Mouse (Mus musculus) hindbrain, embryonic 16.5 days (tissue): ENCODE measurements at regions not wholly inside any gene's neighbourhood (a gene's known extent, or its start where the extent isn't known, plus 50 kb on each side); places are given as distances from the start of the nearest gene placed in this dataset.

Source experiments
- ATAC-seq: fragments of 200-750 bp; cut with Nextera tagmentation; 2 replicates; pipeline ENCODE4 v1.8.0; 2017; ENCODE audit warnings: moderate TSS enrichment, moderate library complexity
- H3K27ac ChIP-seq: fragments of 300-500 bp; sonication (generic); 2 replicates; pipeline ENCODE4 v1.5.1; 2014; ENCODE audit warnings: low read depth, mild to moderate bottlenecking, control low read depth, low read length, moderate library complexity
- H3K27me3 ChIP-seq: fragments of 300-500 bp; sonication (generic); replicated peaks from 2 replicates; pipeline ENCODE4 v1.6.1; 2014; ENCODE audit warnings: low read length; ENCODE audit not compliant: control insufficient read depth, insufficient read depth
- H3K36me3 ChIP-seq: fragments of 300-500 bp; sonication (generic); 2 replicates; pipeline ENCODE4 v1.6.1; 2014; ENCODE audit warnings: mild to moderate bottlenecking, low read length, moderate library complexity, mixed read lengths; ENCODE audit not compliant: control insufficient read depth, insufficient read depth
- H3K4me1 ChIP-seq: fragments of 300-500 bp; sonication (generic); 2 replicates; pipeline ENCODE4 v1.6.1; 2014; ENCODE audit warnings: low read depth, low read length; ENCODE audit not compliant: control insufficient read depth, insufficient read depth
- H3K4me2 ChIP-seq: fragments of 300-500 bp; sonication (generic); 2 replicates; pipeline ENCODE4 v1.6.1; 2014; ENCODE audit warnings: mild to moderate bottlenecking, low read length, control low read depth, moderate library complexity
- H3K4me3 ChIP-seq: fragments of 300-500 bp; sonication (generic); 2 replicates; pipeline ENCODE4 v1.5.1; 2014; ENCODE audit warnings: mild to moderate bottlenecking, low read length, control low read depth, moderate library complexity
- H3K9ac ChIP-seq: fragments of 300-500 bp; sonication (generic); 2 replicates; pipeline ENCODE4 v1.6.1; 2014; ENCODE audit warnings: low read depth, mild to moderate bottlenecking, control low read depth, low read length, moderate library complexity
- H3K9me3 ChIP-seq: fragments of 300-500 bp; sonication (generic); 2 replicates; pipeline ENCODE4 v1.6.1; 2014; ENCODE audit warnings: mild to moderate bottlenecking, low read length, moderate library complexity; ENCODE audit not compliant: control insufficient read depth
- WGBS: fragments of 180-500 bp; shearing (Covaris S2); extraction: QIAGEN DNeasy Blood & Tissue Kit; methylation state at CpG from one replicate; pipeline ENCODE4 v1.1.7; 2014; 5-methylcytosine and 5-hydroxymethylcytosine counted together

DNA sequence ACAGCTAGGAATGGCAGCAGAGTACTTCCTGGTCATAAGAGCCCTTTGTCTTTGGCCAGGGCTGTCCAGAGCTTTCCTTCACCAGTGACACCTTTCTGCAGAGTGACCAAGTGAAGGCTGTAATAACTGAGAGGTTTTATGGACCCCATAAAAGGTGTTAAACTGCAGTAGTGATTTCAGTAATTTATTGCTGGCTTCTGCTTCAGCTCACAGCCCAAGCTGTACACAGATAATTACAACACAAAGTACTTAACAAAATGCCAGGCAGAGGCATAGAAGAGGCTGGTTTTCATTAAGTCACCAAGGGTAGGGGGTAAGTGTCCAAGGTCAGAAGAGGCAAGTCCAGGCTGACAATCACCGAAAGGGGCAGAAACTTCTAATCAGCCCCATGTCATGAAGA is 83.8 kb downstream of the Eif4e start:
- Histone ChIP-seq H3K27me3 (no peaks in the 10 kb centered on the region), H3K4me1 (no peaks in the 10 kb centered on the region), H3K36me3 (no peaks in the 10 kb centered on the region), H3K9ac (no peak overlapping the region), H3K9me3 (no peaks in the 10 kb centered on the region), H3K27ac (no peak overlapping the region), H3K4me2 (no peak overlapping the region), H3K4me3 (no peak overlapping the region)
- ATAC-seq = no peak
- WGBS = 79% methylated on average over 1 of the region's 1 CpGs

DNA sequence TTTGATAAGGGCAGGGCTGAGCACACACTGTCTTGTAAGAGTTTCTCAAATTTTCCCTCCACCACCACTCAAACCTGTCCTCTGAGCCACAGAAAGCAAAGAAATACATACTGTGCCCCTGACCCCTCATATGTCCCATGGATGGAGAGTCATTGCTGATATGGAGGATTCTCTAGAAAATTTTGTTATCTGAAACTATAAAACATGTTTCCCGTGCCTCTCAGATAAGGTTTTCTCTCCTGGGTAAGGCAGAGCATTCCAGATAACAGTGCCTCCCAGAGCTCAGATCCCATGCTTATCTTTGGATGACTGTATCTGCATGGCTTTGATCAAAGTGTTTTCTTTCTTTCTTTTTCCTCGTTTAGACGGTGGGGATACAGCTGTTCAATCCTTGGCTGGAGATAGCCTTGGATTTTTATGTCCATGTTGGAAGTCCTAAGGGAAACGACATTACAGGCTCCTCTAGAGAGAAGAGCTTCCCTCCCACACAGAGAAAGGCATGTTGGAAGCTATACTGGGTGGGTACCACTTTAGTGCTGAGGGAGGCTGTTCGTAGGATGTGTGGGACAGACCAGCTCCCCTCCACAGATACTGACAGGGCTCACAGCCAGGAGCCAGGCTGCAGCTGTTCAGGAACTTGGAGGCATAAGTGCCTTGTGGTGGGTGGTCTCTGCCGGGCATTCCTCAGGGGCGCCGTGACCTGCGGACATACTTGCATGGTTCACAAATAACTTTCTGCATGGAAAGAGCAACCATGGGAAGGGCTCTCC is 87.1 kb downstream of the Eif4e start:
- Histone ChIP-seq H3K4me2 (no peak overlapping the region), H3K27me3 (no peaks in the 10 kb centered on the region), H3K27ac (no peak overlapping the region), H3K36me3 (no peaks in the 10 kb centered on the region), H3K9me3 (no peaks in the 10 kb centered on the region), H3K4me1 (no peaks in the 10 kb centered on the region), H3K9ac (no peak overlapping the region), H3K4me3 (no peak overlapping the region)
- ATAC-seq = no peak
- WGBS = 73% methylated on average over 9 of the region's 9 CpGs

DNA sequence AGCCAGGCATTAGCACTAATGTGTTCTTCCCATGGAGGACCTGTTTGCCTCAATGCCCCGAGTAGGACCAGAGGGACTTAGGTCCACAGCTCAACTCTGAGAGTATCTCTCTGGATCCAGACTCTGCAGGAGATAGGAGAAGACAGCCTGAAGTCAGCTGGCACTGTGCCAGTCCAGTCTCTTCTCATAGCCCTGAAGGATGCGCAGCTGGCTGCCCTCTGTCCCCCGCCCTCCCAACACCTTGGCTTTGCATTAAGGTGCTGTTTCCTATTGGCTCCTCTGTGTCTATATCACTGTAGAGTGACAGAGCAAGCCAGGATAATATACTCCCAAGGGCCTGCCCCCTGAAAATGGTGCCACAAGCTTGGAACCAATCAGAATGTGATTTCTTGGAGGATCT is 87.7 kb downstream of the Eif4e start:
- Histone ChIP-seq H3K27me3 (no peaks in the 10 kb centered on the region), H3K4me3 (no peak overlapping the region), H3K4me1 (no peaks in the 10 kb centered on the region), H3K36me3 (no peaks in the 10 kb centered on the region), H3K9me3 (no peaks in the 10 kb centered on the region), H3K9ac (no peak overlapping the region), H3K4me2 (no peak overlapping the region), H3K27ac (no peak overlapping the region)
- 85% methylated on average over 3 of the region's 3 CpGs for WGBS
- peak; percentile 37; the same call in 1 of the 2 replicates for ATAC-seq

DNA sequence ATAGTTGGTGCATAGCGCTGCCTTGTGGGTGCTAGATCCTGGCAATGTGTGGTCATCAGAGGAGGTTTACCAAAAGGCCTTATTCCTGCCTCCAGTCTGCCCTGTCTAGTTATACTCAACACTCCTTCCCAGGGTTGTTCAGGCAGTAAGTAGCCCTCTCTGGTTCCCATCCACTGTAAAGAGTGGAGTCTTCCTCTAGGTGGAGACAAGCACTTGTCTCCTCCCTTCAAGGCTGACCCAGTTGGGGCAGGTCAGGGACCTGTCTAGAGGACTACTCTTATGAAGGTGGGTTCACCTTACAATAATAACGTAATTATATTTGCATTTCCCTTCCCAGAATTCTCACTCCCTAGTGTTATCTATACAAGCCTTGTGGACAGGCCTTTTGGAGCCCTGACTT is 88.9 kb downstream of the Eif4e start:
- no peak overlapping the region for H3K4me3 ChIP-seq
- H3K9ac ChIP-seq = no peak overlapping the region
- H3K9me3 ChIP-seq = no peaks in the 10 kb centered on the region
- 97% methylated on average over 2 of the region's 2 CpGs for WGBS
- H3K27me3 ChIP-seq = no peaks in the 10 kb centered on the region
- H3K4me2 ChIP-seq = no peak overlapping the region
- H3K27ac ChIP-seq = no peak overlapping the region
- ATAC-seq = no peak
- H3K36me3 ChIP-seq = no peaks in the 10 kb centered on the region
- H3K4me1 ChIP-seq = no peaks in the 10 kb centered on the region

DNA sequence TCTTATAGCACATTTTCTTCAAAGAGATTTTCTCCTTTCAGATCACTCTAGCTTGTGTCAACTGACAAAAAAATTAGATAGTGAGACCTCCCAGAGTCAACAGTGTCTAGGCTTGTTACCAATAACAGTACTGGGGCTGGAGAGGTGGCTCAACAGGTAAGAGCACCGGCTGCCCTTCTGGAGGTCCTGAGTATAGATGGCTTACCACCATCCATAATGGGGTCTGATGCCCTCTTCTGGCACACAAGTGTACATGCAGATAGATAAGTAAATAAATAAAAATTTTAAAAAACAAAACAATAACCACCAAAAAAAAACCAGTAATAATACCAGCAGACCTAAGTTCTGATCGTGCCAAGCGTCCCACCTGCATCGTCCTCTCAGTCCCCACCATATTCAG is 94.3 kb downstream of the Eif4e start:
- Histone ChIP-seq H3K4me2 (no peak overlapping the region), H3K27me3 (no peaks in the 10 kb centered on the region), H3K4me3 (no peak overlapping the region), H3K9me3 (no peaks in the 10 kb centered on the region), H3K4me1 (no peaks in the 10 kb centered on the region), H3K36me3 (no peaks in the 10 kb centered on the region), H3K27ac (no peak overlapping the region), H3K9ac (no peak overlapping the region)
- ATAC-seq = no peak
- 85% methylated on average over 4 of the region's 4 CpGs for WGBS

GRCm38 (mm10) chr3:138624128-138624527 is 98.1 kb downstream of the Eif4e start:
- WGBS = 88% methylated on average over 2 of the region's 2 CpGs
- H3K9me3 ChIP-seq = no peaks in the 10 kb centered on the region
- no peak overlapping the region for H3K4me3 ChIP-seq
- H3K27ac ChIP-seq = no peak overlapping the region
- H3K36me3 ChIP-seq = no peaks in the 10 kb centered on the region
- H3K9ac ChIP-seq = no peak overlapping the region
- no peaks in the 10 kb centered on the region for H3K27me3 ChIP-seq
- ATAC-seq = no peak
- no peak overlapping the region for H3K4me2 ChIP-seq
- no peaks in the 10 kb centered on the region for H3K4me1 ChIP-seq

DNA sequence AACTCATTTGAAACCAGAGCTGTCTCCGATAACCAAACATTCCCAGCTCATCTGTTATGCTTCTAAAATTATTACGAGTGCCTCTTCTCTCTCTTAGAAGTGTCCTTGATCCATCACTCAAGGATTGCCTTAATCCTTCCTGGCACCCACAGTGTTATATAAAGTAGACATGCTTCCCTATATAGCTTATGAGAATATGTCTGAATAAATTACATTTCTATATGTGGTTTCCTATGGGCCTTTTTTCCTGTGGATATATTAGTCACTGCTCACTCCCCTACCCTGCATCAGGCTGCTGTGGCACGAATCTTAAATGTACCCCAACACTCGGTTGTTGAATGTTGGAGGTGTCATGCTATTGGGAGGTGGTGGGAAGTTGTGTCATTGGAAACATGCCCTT is 100.3 kb downstream of the Eif4e start:
- Histone ChIP-seq H3K27me3 (no peaks in the 10 kb centered on the region), H3K4me2 (no peak overlapping the region), H3K4me3 (no peak overlapping the region), H3K27ac (no peak overlapping the region), H3K9ac (no peak overlapping the region), H3K36me3 (no peaks in the 10 kb centered on the region), H3K9me3 (no peaks in the 10 kb centered on the region), H3K4me1 (no peaks in the 10 kb centered on the region)
- 89% methylated on average over 4 of the region's 4 CpGs for WGBS
- no peak for ATAC-seq

- H3K4me3 ChIP-seq = no peak overlapping the region
- no peak overlapping the region for H3K4me2 ChIP-seq
- H3K9ac ChIP-seq = no peak overlapping the region
- H3K36me3 ChIP-seq = no peaks in the 10 kb centered on the region
- no peak for ATAC-seq
- H3K27me3 ChIP-seq = no peaks in the 10 kb centered on the region
- H3K27ac ChIP-seq = no peak overlapping the region
- H3K9me3 ChIP-seq = no peaks in the 10 kb centered on the region
- no peaks in the 10 kb centered on the region for H3K4me1 ChIP-seq
- WGBS = 89% methylated on average over 13 of the region's 13 CpGs
Measured at GRCm38 (mm10) chr3:138630231-138630630, 104.3 kb downstream of the Eif4e start.

DNA sequence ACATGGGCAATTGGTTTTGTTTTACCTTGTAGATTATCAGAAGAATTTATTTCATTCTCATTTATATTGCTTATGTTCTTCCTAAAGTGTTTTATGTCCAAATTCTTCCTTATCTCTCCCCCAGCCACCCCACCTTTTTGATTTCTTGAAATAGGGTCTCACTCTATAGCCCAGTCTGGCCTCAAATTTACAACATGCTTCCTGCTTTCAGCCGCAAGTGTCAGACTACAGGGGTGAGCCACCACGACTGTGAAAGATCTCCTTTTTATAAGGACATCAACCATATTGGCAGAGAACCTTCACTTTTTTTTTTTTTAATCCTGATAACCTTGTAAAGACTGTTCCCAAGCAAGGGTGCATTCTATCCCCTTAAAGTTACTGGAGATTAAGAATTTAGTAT is 106.1 kb downstream of the Eif4e start:
- no peak for ATAC-seq
- no peak overlapping the region for H3K27ac ChIP-seq
- H3K4me2 ChIP-seq = no peak overlapping the region
- H3K4me1 ChIP-seq = no peaks in the 10 kb centered on the region
- no peak overlapping the region for H3K4me3 ChIP-seq
- H3K9me3 ChIP-seq = no peaks in the 10 kb centered on the region
- no peaks in the 10 kb centered on the region for H3K27me3 ChIP-seq
- WGBS = 72% methylated on average over 2 of the region's 2 CpGs
- H3K36me3 ChIP-seq = no peaks in the 10 kb centered on the region
- H3K9ac ChIP-seq = no peak overlapping the region
